Comparison of ENCODE assay signal across 8 mouse cellular contexts in the genomic region with DNA sequence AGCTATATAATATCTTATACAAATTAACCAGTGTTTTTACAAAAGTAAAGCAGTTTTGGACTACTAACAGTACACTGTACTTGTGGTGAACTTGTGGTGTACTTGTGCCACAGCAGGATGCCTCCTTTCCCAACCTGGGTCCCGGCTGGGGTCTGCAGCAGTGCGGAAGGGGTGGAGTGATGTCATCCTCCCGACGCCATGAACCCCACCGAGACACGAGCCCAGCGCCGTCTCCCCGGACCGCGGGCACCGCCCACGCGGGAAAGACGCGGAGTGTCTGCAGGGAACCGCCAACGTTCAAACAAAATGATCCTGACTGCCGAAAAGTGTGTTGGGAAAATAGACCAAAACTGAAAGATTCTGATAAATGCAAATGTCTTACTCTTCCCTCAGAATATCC.
DNase-seq lines count a peak whose midpoint lies in the region; ATAC-seq lines count a peak whose summit lies in the region.
"Not testable (repeated sequence)": the region's sequence is repeated elsewhere in the genome, so short reads cannot be mapped to it uniquely, and the experiment has no call there.

No protein-coding gene starts in this region.

- H3K27me3 ChIP-seq in hindbrain, embryonic 16.5 days (replicated peaks; ENCODE audit: control insufficient read depth, insufficient read depth, low read length), result not testable (repeated sequence)

- peak; percentile 46 for DNase-seq in adrenal gland, postnatal 14 days
- peak; percentile 49 for DNase-seq in embryo, embryonic 11 days
- DNase-seq in gastrocnemius, postnatal 10 days, result peak; percentile 30
- peak; percentile 63 for DNase-seq in left cerebral cortex, postnatal 14 days (ENCODE audit: low spot score in 2 of 2)
- peak; percentile 69 for DNase-seq in right cerebral cortex, adult 18-20 months
- DNase-seq in thymus, postnatal 4 days, result peak; percentile 74

- ATAC-seq in hindbrain, embryonic 16.5 days, result peak; percentile 40; the same call in 1 of the 2 replicates
- peak; percentile 48; the same call in 1 of the 2 replicates for ATAC-seq in megakaryocyte progenitor cell, adult 5-6 weeks (replicated peaks; ENCODE audit: poor library complexity)

- not testable (repeated sequence) for H3K27ac ChIP-seq in hindbrain, embryonic 16.5 days (ENCODE audit: low read depth, low read length)

- not testable (repeated sequence) for H3K9me3 ChIP-seq in hindbrain, embryonic 16.5 days (ENCODE audit: control insufficient read depth, low read length)

- H3K36me3 ChIP-seq in hindbrain, embryonic 16.5 days (ENCODE audit: control insufficient read depth, insufficient read depth, low read length), result not testable (repeated sequence)

- not testable (repeated sequence) for H3K4me1 ChIP-seq in hindbrain, embryonic 16.5 days (ENCODE audit: control insufficient read depth, insufficient read depth, low read depth, low read length)

- intact Hi-C loops in left cerebral cortex, postnatal 14 days (cut with DNase I), result not testable (repeated sequence)

- 23% methylated on average over 19 of the region's 19 CpGs for WGBS in hindbrain, embryonic 16.5 days

- peak overlapping the region; percentile 72 for H3K4me2 ChIP-seq in hindbrain, embryonic 16.5 days (ENCODE audit: low read length)

- peak overlapping the region; percentile 47 for H3K4me3 ChIP-seq in hindbrain, embryonic 16.5 days (ENCODE audit: low read length)

- H3K9ac ChIP-seq in hindbrain, embryonic 16.5 days (ENCODE audit: low read depth, low read length), result peak overlapping the region; percentile 59
